Mouse (Mus musculus) T-cell, adult 66 days (primary cell): ENCODE results near the gene Sema3e. TPM values are rescaled to one million over a fixed set of nuclear protein-coding genes. Genes with fewer than 3 reads are reported as not detected.

Experiments used
- total RNA-seq, 2 experiments: library from RNA; stranded (reverse); gene quantifications; 3 replicates in 1 of 2; 4 replicates in 1 of 2; pipeline ENCODE4 v1.2.4; 2023

The Sema3e gene
- not detected for total RNA-seq

DNA sequence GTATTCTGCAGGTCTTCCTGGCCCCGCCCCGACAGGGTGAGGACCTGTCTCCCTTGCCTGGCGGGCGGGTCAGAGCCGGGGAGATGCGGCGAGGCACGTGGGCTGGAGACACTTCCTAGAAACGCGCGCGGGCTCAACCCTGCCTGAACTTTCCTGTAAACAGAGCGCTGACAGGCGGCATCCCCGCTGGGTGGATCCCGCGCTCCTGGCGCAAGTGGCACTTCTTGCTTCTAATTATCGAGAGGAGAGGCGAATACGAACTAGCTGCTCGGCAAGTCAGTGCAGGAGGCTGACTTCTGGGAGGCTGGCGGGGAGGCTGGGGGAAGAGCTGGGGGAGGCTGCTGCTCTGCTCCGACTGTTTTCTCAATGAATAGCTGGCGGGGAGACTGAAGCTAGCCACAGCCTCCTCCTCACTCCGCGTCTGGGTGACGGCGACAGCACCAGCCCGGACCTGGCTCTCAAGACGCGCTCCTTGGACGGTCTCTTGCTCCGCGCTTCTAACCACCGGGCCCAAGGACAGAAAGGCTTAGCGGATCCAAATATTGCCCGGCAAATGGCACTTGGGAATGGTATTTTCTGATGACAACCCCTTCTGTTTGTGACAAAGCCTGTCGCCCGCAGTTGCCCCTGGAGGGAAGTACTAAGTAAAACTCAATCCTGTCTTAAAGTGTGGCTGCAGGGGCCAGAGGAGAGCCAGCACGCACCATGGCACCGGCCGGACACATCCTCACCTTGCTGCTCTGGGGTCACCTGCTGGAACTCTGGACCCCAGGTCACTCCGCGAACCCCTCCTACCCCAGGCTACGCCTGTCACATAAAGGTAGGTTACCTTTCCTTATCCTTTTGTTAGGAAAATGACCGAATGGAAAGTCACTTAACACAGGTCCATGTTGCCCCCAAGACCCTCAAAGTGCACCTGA, at the start of gene Sema3e:
Gene Sema3e, plus strand, starts transcription at position 72 of the 920 bp plus-strand sequence.

Other genes starting within 250 kb of the Sema3e start
- not detected for gene Speer3, start 233.7 kb upstream of the Sema3e start, total RNA-seq